Mouse (Mus musculus): ENCODE measurements around the gene Gm20388. TPM values are rescaled to one million over a fixed set of nuclear protein-coding genes. Genes with fewer than 3 reads are reported as not detected.

Gm20388 gene
- polyA plus RNA-seq, 1 experiment: 28.1 TPM

DNA sequence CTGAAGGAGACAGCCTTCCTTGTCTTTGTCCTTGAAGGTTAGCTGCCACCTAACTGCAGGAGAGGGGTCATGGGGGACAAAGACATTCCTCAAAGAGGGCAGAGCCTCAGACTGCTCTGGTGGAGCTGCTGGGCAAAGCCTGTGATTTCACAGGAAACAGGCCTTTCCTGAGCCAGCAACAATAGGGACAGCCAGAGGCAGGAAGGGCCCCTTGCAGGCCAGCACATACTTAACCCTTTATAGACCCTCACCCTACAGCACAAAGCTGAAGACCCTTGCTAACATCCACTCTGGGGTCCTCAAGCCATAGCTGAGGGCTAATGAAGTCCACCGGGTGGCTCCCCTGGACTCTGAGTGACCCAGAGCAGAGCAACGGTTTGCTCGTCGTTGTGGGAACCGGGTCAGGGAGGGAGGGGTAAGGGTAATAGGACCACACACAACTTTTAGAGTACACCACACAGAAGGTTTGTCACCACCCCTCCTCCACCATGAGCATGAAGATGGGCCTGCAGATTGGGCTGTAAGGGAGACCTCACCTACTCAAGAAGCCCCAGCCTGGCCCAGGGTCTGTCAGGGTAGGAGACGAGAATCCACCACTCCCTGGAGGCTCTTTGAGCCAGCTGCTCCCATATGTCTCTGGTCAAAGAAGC is 2607.0 kb downstream of the Gm20388 start:
- TF ChIP-seq EP300 (IDR thresholded peaks at IDR 0.05; ENCODE audit: insufficient read depth, low read depth, low read length) (no peak), POLR2A (IDR thresholded peaks at IDR 0.05; ENCODE audit: insufficient read depth, low read length) (no peak)
- Histone ChIP-seq H3K4me3 (ENCODE audit: low read depth, low read length) (no peak overlapping the region), H3K9ac (ENCODE audit: low read depth, poor library complexity, severe bottlenecking) (no peak overlapping the region), H3K27me3 (ENCODE audit: control insufficient read depth, insufficient read depth, low read length, poor library complexity, severe bottlenecking) (no peaks in the 10 kb centered on the region), H3K9me3 (replicated peaks; ENCODE audit: control insufficient read depth, insufficient read depth, low read length, poor library complexity, severe bottlenecking) (no peaks in the 10 kb centered on the region), H3K4me1 (ENCODE audit: control insufficient read depth, insufficient read depth, low read length) (peaks cover 17% of the 10 kb centered on the region), H3K27ac (ENCODE audit: insufficient read depth, low read length) (peak overlapping the region; percentile 33), H3K36me3 (ENCODE audit: control insufficient read depth, insufficient read depth, low read length, poor library complexity, severe bottlenecking) (no peaks in the 10 kb centered on the region; the same call in 1 of the 2 replicates)

DNA sequence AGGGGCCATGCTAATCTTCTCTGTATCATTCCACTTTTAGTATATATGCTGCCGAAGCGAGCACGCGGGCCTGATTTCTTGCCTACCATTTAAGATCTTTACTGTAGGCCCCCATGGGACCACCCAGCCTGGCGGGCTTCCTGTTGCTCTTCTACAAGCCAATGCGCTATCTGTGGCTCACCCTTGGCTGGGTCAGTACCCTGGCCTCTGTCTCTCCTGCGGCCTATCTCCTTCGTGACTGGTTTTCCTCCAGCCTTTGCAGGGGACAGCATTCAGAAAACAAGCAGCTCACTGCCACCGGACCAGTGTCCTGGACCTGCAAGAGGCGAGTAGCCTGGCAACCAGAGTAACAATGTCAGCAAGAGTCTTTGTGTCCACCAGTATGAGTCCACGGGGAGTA is 2610.0 kb downstream of the Gm20388 start:
- no peak overlapping the region; the same call in 1 of the 2 replicates for H3K9ac ChIP-seq (ENCODE audit: low read depth, poor library complexity, severe bottlenecking)
- H3K27ac ChIP-seq (ENCODE audit: insufficient read depth, low read length): peak overlapping the region; percentile 22
- H3K36me3 ChIP-seq (ENCODE audit: control insufficient read depth, insufficient read depth, low read length, poor library complexity, severe bottlenecking): no peaks in the 10 kb centered on the region
- no peak for TF ChIP-seq EP300 (IDR thresholded peaks at IDR 0.05; ENCODE audit: insufficient read depth, low read depth, low read length)
- H3K9me3 ChIP-seq (replicated peaks; ENCODE audit: control insufficient read depth, insufficient read depth, low read length, poor library complexity, severe bottlenecking): no peaks in the 10 kb centered on the region
- no peaks in the 10 kb centered on the region for H3K27me3 ChIP-seq (ENCODE audit: control insufficient read depth, insufficient read depth, low read length, poor library complexity, severe bottlenecking)
- no peak overlapping the region for H3K4me3 ChIP-seq (ENCODE audit: low read depth, low read length)
- peaks cover 23% of the 10 kb centered on the region for H3K4me1 ChIP-seq (ENCODE audit: control insufficient read depth, insufficient read depth, low read length)

DNA sequence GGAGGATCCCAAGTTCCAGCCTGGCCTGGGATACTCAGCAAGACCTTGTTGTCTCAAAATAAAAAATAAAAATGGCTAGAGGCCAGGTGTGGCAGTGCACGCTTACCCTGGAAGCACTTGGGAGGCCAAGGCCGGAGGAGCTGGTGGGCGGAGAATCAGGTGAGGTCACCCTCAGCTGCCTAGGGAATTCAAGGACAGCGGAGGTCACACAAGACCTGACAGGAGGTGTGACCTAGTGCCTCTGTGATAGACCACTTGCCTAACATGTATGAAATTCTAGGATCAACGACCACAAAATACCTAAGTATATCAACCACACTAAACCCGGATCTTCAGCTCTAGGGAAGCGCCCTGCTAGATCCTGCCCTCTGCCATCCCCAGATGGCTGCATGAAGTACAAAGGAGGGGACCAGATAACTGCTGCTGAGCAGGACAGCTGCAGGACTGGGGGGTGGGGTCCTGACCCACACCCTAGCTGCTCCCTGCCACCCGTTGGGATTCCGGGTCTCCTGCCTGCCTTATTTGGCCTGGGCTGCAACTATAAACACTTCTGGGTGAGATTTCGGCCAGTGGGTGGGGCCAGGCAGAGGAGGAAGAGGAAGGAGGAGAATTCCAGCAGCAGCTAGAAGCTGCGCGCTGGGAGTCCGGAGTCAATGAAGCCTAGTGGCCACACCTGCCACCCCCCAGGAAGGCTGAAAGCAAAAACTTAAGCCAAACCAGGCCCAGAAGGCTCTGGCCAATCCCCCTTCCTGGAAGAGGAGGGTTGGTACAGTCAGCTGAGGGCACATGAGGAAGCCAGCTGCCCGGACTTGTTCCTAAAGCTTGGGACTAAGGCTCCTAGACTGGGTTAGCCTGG is 2612.4 kb downstream of the Gm20388 start:
- TF ChIP-seq POLR2A (IDR thresholded peaks at IDR 0.05; ENCODE audit: insufficient read depth, low read length) (no peak), CTCF (IDR thresholded peaks at IDR 0.05; ENCODE audit: low read depth, low read length) (no peak), EP300 (IDR thresholded peaks at IDR 0.05; ENCODE audit: insufficient read depth, low read depth, low read length) (peak; percentile 92)
- Histone ChIP-seq H3K4me3 (ENCODE audit: low read depth, low read length) (peak overlapping the region; percentile 34), H3K27me3 (ENCODE audit: control insufficient read depth, insufficient read depth, low read length, poor library complexity, severe bottlenecking) (no peaks in the 10 kb centered on the region), H3K4me1 (ENCODE audit: control insufficient read depth, insufficient read depth, low read length) (peaks cover 32% of the 10 kb centered on the region), H3K27ac (ENCODE audit: insufficient read depth, low read length) (peak overlapping the region; percentile 97), H3K36me3 (ENCODE audit: control insufficient read depth, insufficient read depth, low read length, poor library complexity, severe bottlenecking) (no peaks in the 10 kb centered on the region), H3K9ac (ENCODE audit: low read depth, poor library complexity, severe bottlenecking) (peak overlapping the region; percentile 71), H3K9me3 (replicated peaks; ENCODE audit: control insufficient read depth, insufficient read depth, low read length, poor library complexity, severe bottlenecking) (no peaks in the 10 kb centered on the region)

DNA sequence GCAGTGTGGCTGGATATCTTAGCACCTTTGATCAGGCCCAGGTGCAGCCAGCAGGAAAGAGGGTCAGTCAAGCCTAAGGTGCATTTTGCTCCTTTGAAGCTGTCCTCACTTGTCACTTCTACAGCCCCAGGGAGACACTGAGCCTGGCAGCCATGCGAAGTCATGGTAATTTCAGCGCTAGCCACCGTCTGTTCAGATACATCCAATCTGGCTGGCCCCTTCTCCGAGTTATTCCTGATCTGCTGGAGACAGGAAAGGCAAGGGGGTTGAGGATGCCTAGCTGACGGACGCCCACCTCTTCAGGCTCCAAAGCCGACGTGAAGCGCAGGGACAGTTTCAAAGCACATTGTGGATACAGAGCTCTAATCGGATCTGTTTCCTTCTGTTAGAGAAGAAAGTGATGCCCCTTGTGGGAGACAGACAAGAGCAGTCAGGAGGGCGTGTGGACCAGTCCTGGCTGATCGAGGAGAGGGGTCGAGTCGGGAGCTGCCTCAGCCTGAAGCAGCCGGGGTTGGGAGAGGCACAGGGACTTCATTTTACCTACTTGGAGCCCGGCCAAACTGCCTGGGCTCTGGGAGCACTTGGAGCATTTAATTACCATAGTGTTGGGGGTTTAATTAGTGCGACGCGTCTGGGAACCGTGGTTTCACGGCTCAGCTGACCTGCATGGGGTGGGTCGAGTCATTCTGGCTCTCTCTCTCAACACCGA is 2613.2 kb downstream of the Gm20388 start:
- H3K4me1 ChIP-seq (ENCODE audit: control insufficient read depth, insufficient read depth, low read length): peaks cover 29% of the 10 kb centered on the region
- H3K27me3 ChIP-seq (ENCODE audit: control insufficient read depth, insufficient read depth, low read length, poor library complexity, severe bottlenecking): no peaks in the 10 kb centered on the region
- H3K9me3 ChIP-seq (replicated peaks; ENCODE audit: control insufficient read depth, insufficient read depth, low read length, poor library complexity, severe bottlenecking): no peaks in the 10 kb centered on the region
- peak overlapping the region; percentile 22 for H3K4me3 ChIP-seq (ENCODE audit: low read depth, low read length)
- H3K27ac ChIP-seq (ENCODE audit: insufficient read depth, low read length): peak overlapping the region; percentile 97
- peak overlapping the region; percentile 71 for H3K9ac ChIP-seq (ENCODE audit: low read depth, poor library complexity, severe bottlenecking)
- H3K36me3 ChIP-seq (ENCODE audit: control insufficient read depth, insufficient read depth, low read length, poor library complexity, severe bottlenecking): no peaks in the 10 kb centered on the region
- TF ChIP-seq POLR2A (IDR thresholded peaks at IDR 0.05; ENCODE audit: insufficient read depth, low read length): no peak
- TF ChIP-seq EP300 (IDR thresholded peaks at IDR 0.05; ENCODE audit: insufficient read depth, low read depth, low read length): 0 out of 2 replicates have a peak, but pooled peaks have one; percentile 15

DNA sequence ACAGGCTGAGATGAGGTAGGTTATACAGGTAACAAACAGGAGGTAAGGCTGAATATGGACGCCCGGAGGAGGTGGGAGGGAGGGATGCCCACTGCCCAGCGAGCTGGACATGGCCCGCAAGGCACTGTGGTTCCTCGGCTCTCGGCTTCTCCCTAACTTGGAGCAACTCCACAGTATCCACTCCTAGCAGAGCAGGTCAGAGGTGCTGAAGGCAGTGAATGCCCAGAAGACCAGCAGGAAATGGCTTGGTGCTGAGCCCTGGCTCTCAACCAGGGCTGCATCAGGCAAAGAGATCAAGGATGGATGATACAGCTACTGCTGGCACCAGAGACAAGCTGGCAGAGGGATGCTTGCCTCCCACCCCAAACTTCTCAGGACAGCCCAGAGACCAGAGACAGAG is 2613.9 kb downstream of the Gm20388 start:
- H3K36me3 ChIP-seq (ENCODE audit: control insufficient read depth, insufficient read depth, low read length, poor library complexity, severe bottlenecking): no peaks in the 10 kb centered on the region
- no peaks in the 10 kb centered on the region for H3K27me3 ChIP-seq (ENCODE audit: control insufficient read depth, insufficient read depth, low read length, poor library complexity, severe bottlenecking)
- H3K4me3 ChIP-seq (ENCODE audit: low read depth, low read length): peak overlapping the region; percentile 22; the same call in 1 of the 2 replicates
- H3K9ac ChIP-seq (ENCODE audit: low read depth, poor library complexity, severe bottlenecking): peak overlapping the region; percentile 71
- H3K9me3 ChIP-seq (replicated peaks; ENCODE audit: control insufficient read depth, insufficient read depth, low read length, poor library complexity, severe bottlenecking): no peaks in the 10 kb centered on the region
- H3K27ac ChIP-seq (ENCODE audit: insufficient read depth, low read length): peak overlapping the region; percentile 97
- peaks cover 27% of the 10 kb centered on the region for H3K4me1 ChIP-seq (ENCODE audit: control insufficient read depth, insufficient read depth, low read length)
- TF ChIP-seq POLR2A (IDR thresholded peaks at IDR 0.05; ENCODE audit: insufficient read depth, low read length): no peak
- TF ChIP-seq EP300 (IDR thresholded peaks at IDR 0.05; ENCODE audit: insufficient read depth, low read depth, low read length): no peak
- no peak for TF ChIP-seq CTCF (IDR thresholded peaks at IDR 0.05; ENCODE audit: low read depth, low read length)

Data from ES-Bruce4 (cell line).